Mouse (Mus musculus): ENCODE measurements around the gene Ccdc3.
A peak's percentile ranks its signal among the peaks of the same experiment; 100 is the strongest.
"Not testable (repeated sequence)": the region's sequence is repeated elsewhere in the genome, so short reads cannot be mapped to it uniquely, and the experiment has no call there.

The Ccdc3 gene

DNA sequence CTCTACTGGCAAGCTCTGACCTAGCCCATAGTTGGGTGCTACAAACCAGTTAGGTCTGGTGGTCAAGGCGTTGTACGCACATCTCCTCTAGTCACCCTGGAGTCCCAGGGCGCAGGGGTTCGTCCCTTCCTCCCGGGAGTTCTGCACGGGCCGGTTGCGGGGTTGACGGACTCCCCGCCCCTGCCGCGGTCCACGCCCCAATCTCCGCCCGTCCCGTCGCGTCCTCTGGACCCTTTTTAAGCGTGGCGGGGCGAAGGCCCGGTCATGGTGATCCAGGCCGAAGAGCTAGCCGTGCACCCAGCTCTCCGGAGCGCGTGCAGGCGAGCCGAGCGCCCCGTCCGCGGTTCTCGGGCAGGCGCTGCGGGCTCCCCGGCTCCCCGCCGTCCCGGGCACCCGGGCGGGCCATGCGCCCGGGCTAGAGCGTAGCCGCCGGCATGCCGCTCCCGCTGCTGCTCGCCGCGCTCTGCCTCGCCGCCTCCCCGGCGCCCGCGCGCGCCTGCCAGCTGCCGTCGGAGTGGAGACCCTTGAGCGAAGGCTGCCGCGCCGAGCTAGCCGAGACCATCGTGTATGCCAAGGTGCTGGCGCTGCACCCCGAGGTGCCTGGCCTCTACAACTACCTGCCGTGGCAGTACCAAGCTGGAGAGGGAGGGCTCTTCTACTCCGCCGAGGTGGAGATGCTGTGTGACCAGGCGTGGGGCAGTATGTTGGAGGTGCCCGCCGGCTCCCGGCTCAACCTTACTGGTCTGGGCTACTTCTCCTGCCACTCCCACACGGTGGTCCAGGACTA lies at the start of gene Ccdc3:
Ccdc3 (plus strand) TSS at position 277 of the 787 bp plus-strand sequence.
- DNase-seq (ENCODE audit: low spot score in 2 of 2) = no peak

DNA sequence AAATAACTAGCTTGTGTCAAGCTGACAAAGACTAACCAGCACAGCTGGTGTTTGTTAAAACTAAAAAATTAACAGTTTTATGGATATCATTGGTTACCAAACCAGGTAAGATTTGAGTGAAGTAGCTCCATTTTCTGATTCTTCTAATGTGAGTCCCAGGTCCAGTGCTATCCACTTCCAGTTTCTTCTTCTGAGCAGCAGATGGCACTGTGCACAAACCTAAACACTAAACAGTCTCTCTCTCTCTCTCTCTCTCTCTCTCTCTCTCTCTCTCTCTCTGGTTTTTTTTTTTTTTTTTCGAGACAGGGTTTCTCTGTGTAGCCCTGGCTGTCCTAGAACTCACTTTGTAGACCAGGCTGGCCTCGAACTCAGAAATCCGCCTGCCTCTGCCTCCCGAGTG lies 47.2 kb upstream of the Ccdc3 start:
- DNase-seq (ENCODE audit: low spot score in 2 of 2) = not testable (repeated sequence)

DNA sequence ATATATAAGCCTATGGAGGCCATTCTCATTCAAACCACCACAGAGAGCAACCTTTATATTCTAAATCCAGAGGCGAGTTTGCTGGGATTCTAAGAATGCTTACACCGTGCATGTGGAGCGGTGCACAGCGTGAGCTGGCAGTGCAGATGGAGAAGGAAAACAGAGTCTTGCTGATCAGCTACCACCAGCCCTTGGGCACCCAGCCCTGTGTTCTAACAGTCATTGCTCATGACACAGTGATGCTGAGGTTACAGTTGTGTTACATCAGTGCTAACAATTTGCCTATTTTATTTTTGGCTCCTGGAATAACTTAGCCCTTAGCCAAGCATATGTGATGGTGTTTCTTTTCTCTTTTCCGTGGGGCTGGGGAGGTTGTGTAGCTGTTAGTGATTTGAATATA lies 42.7 kb upstream of the Ccdc3 start:
- no peak for DNase-seq (ENCODE audit: low spot score in 2 of 2)

DNA sequence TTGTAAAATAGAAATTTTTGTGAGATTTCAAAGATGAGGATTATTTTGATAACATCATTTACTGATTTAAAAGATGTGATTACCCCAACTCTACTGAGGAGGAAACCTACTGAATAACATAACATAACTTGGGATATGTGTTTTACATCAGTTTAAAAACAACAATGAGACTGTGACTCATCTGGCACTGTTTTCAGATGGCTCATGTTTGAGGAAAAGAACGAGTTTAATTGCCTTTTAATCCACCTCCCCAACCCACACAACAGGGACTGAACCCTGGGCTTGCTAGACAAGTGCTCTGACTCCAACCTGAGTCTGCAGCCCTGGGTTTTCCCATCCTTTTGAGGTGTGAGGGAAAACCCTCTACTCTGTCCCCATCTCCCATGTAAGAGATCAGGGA lies 42.3 kb upstream of the Ccdc3 start:
- DNase-seq (ENCODE audit: low spot score in 2 of 2) = no peak

DNA sequence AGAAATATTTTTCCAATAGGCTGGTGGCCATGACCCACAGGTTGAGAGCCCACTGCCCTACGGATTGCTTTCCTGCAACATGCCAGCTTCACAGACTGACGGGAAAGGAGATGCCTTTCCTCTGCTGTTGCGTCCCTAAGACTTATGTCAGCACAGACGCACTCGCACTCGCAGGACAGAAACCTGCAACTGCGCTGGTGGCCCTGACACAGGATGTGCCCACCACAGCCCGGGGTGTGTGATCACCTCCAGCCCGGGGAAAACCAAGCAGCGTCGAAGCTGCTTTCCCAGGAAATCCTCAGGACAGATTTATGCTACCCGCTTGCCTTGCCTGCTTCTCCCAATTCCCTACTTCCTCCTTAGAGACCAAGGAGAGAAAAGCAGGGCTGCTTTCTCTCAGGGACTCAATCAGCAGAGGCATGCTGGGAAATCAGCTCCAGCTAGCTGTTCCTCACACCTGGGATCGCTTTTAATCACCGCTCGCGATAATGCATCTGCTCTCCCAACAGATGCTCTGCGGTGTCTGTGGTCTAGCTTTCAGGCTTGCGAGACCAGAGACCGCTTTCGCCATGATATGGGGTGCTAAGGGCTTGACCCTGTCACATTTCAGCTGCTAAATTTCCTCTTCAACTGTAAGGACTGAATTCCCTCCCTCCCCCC lies 39.7 kb upstream of the Ccdc3 start:
- DNase-seq (ENCODE audit: low spot score in 2 of 2) = no peak

DNA sequence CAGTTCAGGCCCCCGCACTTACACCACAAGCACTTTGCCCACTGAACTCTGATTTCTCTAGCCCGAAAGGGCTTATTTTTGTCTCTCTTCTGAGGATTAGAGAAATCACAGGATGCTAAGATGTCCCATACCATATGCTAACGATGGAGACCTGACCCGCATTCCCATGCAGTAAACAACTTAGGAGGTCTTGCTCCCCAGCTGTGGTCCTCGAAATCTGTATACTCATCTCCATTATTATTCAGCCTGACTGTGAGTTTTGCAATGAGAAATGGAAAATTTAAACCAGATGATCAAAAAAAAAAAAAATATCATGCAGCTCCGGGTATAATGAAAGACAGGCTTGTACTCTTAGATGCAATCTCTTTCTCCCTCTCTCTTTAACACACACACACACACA lies 38.4 kb upstream of the Ccdc3 start:
- DNase-seq (ENCODE audit: low spot score in 2 of 2) = no peak

DNA sequence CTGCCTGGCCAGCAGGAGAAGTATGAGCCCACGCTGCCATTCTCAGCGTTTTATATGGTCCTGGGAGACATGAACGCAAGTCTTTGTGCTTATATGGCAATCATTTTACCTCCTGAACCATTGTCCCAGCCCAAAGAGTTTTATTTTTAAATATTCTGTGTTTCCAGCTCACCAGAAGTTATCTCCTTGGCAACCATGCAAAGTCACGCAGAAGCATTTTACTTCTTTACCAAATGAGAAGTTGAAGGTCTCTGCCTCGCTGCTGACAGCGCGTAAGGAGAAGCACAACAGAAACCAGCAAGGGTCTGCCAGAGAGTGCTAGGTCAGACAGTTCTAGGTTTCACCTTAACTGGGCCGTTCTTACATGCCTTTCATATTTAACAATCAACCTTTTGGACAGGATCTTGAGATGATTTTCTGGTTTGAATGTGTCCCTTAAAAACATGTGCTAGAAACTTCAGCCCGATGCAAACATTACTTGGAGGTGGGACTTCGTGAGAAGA lies 35.8 kb upstream of the Ccdc3 start:
- DNase-seq (ENCODE audit: low spot score in 2 of 2) = no peak

DNA sequence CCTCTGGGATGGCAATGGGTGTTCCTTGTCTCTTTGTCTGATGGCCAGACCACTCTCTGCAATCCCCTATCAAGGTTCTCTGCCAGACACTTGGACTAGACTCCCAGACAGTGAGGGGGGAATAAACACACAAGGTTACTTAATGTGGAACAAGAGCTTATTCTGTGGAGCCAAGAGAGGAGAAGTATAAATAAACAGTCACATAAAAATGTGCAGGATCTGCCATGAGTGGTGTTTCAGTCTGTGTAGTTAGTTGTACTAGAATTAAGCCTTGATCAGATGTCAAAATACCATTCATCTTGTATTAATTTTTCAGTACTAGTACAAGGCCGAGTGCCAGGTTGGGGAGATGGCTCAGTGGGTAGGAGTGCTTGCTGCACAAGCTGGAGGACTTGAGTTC lies 34.7 kb upstream of the Ccdc3 start:
- DNase-seq (ENCODE audit: low spot score in 2 of 2) = no peak

DNA sequence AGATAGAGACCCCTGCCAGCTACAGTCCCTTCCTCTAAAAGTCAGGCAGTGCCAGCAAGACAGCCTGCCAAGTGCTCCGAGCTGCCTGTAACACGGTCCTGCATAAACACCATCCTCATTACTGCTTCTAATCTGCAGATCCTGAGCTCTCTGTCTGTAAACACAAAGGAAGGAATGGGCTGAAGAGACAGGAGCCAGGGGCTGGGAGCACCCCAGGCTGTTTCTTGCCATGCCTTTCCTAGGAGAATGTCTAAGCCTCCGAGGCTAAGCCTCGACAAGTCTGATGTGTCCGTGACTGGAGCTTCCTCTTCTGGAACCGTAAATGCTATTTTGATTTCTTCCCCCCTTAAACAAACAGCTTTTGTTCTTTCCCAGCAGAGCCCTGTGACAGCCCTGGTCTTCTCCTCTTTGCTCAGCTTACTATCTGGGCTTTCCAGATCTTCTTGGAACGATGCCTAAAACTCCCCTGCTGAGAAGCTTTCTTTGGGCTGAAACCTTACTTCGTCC lies 24.7 kb upstream of the Ccdc3 start:
- DNase-seq (ENCODE audit: low spot score in 2 of 2) = no peak

DNA sequence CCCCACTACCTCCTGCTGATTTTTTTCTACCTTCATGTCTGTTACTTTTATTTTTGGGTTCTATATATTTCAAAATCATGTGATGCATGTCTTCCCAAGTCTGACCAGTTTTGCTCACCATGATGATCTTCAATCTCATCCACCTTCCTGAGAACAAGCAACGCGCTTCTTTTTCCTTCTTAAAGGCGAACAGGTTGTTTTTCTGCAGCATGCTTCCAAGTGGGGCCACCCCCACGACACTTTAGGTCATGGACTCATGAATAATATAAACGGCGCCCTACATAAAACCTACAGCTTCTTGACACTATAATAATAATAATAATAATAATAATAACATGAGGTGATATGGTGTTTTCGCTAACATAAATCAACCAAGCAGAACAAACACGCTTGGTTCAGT lies 23.2 kb upstream of the Ccdc3 start:
- no peak for DNase-seq (ENCODE audit: low spot score in 2 of 2)

DNA sequence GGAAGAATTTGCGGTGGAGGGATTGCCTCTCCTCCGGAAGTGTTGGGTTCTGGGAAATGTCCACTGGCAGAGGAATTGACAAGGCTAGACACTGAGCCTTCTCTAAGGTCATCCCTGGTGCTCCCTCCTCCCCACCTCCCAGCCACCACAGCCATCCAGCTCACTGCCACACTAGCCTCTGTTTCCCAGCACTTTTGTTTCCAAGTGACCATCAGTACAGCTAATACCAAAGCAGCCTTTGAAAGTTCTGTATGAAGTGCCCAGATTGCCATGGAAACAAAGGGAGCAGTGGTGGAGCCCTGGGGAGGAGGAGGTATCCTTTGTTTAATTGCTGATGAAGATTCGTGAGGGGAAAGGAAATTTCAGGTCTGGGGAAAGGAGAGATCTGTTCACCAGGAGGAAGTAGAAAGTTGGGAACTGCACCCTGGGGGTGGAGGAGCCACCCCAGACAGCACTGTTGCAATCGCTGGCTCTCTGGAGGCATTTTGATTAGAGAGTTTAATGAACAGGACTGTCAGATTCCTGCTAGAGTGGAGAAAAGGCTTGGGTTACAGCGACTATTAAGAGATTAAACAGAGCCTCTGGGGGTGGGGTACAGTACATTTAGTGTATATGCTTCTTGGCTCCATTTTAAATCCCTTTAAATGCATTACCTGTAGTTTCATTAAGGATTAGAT lies 20.6 kb upstream of the Ccdc3 start:
- DNase-seq (ENCODE audit: low spot score in 2 of 2) = no peak

DNA sequence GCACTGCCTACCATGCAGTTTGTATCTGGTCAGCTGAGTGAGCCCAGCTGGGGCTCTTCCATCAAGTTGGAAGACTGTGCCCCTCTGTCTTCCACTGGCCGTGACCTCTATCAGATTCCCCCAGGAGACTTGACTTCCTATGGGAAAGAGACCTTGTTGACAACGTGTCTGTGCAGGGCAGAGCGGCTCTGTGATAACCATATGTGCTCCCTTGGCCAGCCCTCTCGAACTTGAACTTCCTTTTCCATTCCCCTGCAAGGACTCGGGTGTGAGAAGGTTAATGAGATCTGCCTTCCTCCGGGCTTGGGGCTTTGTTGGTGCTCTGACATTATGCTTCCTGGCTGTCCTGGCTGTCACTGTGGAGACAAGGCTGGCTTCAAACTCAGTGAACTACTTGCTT lies 12.1 kb upstream of the Ccdc3 start:
- DNase-seq (ENCODE audit: low spot score in 2 of 2) = no peak

DNA sequence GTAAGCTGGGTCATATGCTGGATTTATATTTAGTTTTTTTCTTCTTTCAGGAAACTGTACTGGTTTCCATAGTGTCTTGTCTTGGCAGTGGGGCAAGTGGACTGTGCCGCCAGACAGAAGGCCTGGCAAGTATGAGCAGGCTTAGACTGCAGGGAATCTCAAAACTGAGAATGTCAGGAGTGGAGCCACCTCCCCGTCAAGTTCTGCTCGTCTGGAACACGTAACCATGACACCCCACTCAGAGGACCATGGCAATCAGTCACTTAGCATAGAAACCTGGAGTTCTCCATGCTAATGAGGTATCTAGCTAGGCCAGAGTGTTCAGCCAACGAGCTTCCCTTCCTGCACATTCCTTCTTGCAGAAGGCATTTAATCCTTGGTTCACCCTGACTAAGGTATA lies 10.2 kb upstream of the Ccdc3 start:
- no peak for DNase-seq (ENCODE audit: low spot score in 2 of 2)

DNA sequence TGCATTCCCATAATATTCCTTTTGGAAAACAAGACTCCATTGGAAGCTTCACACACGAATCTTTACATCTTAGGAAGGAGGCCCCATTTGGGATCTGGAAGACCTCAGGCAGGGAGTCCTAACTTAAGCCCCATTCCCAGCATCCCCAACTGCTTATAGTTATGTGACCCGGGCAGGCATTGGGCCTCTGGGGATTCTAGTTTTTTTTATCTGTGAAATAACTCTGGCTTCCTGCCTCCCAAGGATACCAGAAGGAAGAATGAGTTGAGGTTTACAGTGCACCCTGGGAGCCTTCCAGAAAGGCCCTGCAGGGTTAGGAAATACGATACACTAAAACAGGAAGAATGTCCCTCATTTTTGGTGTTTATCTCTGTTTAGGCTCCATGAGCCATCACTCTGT lies 8.5 kb upstream of the Ccdc3 start:
- DNase-seq (ENCODE audit: low spot score in 2 of 2) = peak in 1 of 2 experiments; percentile 13

DNA sequence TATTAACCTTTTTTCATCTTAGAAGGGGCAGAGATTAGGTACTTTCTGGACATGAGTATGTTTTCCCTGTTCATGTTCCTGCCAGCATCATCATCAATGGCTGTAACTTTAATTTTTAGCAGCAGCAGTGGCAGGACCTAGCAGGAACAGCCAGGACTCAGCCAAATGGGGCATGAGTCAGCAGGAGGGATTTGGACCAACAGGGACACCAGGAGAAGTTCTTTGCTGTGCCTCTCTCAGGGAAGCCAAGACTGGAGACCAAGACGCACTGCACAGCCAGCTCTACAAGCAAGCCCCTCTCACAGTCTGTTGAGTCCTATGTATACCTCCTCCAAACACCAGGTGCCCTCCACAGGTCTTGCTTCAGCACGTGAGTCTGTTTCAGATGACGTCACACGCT lies 5.5 kb upstream of the Ccdc3 start:
- no peak for DNase-seq (ENCODE audit: low spot score in 2 of 2)

DNA sequence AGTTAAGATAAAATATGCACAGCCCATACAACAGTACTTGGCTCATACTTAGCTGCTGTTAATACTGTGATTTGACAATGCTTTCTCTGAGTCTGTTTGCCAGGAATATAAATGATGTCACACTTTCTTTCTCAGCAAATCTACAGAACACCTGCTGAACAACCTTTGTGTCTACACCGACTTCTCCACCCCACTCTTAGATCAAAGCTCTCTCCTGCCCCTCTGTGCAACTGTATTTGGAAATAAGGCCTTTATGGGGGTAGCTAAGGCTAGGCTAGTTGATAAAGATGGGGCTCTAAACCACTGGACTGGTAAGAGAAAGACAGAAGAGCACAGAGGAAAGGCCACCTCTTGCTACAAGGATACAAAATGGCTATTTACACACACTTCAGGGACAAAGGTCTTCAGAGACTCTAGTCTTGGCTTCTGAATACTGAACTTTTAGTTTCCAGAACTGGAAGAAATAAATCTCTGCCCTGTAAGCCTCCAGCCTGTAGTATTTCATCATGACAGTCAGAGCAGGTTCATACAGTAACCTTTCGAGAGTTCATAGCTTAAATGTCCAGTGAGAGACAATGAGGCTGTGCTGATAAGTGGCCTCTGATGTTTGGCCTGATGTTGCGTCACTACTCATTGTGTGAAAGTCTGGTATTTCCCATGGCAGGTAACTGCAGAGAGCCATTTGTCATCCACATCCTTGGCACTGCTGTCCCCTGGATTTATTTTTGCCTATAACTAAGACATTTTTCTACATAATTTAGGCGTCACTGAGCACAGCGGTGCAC lies 2.4 kb upstream of the Ccdc3 start:
- no peak for DNase-seq (ENCODE audit: low spot score in 2 of 2)

DNA sequence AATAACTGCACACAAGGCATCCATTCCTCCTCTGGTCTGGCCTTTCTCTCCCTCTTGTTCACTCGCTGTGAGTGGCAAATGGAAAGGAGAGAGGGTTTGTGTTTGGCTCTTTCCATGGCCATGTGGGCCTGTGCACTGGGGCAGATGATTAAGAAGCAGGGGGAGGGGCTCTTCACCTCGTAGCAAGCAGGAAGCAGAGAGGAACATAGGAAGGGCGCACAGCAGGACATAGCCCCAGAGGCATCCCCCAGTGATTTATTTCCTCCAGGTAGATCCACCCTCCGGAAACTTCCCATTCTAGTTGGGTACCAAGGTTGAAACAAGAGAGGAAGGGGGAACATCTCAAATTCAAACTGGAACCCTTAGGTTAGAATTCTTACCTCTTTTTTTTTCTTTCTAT lies 2.4 kb downstream of the Ccdc3 start:
- DNase-seq (ENCODE audit: low spot score in 2 of 2) = no peak

DNA sequence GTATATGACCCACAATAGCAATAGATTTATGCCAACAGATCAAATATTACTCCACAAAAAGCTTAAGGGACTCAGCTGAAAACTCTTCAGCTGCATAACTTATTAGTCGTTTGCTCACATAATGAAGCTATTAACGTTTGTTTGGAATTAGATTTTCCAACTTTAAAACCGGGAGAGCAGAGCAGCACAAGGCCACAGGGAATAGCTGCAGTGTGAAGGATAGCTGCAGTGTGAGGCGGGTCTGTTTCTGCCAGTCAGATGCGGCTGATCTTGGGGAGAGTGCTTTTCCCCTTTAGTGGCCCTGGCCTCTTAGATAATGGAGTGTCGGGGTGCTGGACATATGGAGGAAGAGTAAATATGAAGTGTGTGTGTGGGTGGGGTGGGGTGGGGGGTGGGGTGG lies 6.9 kb downstream of the Ccdc3 start:
- no peak for DNase-seq (ENCODE audit: low spot score in 2 of 2)

DNA sequence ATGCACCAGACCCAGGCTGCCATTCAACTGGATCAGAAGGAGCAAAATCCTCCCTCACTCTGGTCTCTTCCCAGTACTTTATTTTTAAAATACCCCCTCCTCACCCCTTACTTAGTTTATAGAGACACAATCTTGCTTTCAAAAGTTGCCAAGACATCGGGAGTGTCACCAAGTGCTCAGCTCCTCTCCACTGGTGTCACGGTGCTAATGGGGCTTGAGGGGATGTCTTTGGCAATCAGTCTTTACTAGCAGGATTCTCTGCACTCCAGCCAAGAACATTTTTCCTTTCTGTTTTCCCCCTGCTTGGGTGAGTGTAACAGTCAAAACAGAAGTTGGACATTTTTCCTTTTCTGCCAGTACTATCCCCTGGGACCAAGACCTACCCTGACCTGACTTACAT lies 10.3 kb downstream of the Ccdc3 start:
- DNase-seq (ENCODE audit: low spot score in 2 of 2) = no peak

DNA sequence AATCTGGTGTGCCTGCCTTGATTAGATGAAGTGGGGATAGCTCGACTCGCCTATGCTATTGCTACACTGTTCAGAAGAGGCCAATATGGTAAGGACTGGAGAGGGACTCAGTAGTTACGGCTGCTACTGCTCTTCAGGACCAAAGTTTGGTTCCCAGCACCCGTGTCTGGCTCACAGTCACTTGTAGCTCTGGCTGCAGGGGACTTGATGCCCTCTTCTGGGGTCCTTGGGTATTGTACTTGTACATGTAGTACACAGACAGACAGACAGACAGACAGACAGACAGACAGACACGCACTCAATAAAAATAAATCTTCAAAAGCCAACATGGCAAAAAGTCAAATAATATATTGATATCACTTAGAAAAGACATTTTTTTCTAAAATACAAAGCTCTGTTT lies 17.1 kb downstream of the Ccdc3 start:
- DNase-seq (ENCODE audit: low spot score in 2 of 2) = no peak

DNA sequence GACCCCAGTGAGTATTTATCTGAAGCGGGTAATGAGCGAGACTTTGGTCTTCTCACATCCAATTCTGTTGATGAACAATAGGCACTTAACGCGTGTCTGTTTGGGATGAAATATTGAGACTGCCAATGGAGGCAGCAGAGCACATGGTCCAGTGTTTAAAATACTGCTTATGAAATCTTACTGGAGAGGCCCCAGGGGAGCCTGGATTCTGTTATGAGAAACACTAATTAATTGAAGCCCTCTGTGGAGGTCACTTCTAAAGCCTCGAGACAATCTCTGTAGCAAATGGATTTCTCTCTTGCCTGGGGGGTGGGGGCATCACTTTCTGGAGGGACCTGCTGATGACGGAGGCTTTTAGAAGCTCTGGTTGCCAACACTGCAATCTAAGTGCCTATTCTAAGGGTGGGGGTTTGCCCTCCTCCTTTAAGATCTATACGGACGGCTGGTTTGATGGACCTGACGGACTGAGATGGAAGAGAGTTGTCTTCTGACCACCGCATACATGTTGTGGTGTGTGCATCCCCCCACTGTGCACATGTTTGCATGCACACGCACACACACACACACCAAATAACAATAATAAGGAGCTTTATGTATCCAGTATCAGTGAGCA lies 22.8 kb downstream of the Ccdc3 start:
- no peak for DNase-seq (ENCODE audit: low spot score in 2 of 2)

Measured in heart, adult 9 months (tissue).